Mouse (Mus musculus) left cerebral cortex, postnatal 14 days (tissue): ENCODE data around the gene Wipf2. TPM values are rescaled to one million over a fixed set of nuclear protein-coding genes. Genes with fewer than 3 reads are reported as not detected.
"Not testable (repeated sequence)": the region's sequence is repeated elsewhere in the genome, so short reads cannot be mapped to it uniquely, and the experiment has no call there.

Source experiments
- DNase-seq, 2 experiments: peaks; one replicate each; pipeline ENCODE4 v3.0.0; 2021 to 2022; ENCODE audit warnings: low spot score in 2 of 2, mixed read lengths in 1 of 2
- intact Hi-C: fragments of 180-260 bp; cut with DNase I; formaldehyde crosslinking; loops from one replicate; pipeline ENCODE4 v1.15.1; 2025
- long read RNA-seq, 2 experiments: library from polyadenylated mRNA; stranded (forward); transcript quantifications; one replicate each; pipeline ENCODE4 v2.0.0; 2021
- total RNA-seq, 2 experiments: library from RNA; stranded (reverse); gene quantifications; 2 replicates each; pipeline ENCODE4 v1.2.3; 2021

The Wipf2 gene
- total RNA-seq = 10 to 100 TPM; 45.5 to 45.9 TPM
- long read RNA-seq, experiment 1, partial matches to known transcripts = 12 of 13 reads
- long read RNA-seq, experiment 1, other reads (novel, unspliced or antisense) = 1 of 13 reads
- long read RNA-seq, experiment 2, partial matches to known transcripts = 5 of 14 reads
- long read RNA-seq, experiment 2, other reads (novel, unspliced or antisense) = 9 of 14 reads

DNA sequence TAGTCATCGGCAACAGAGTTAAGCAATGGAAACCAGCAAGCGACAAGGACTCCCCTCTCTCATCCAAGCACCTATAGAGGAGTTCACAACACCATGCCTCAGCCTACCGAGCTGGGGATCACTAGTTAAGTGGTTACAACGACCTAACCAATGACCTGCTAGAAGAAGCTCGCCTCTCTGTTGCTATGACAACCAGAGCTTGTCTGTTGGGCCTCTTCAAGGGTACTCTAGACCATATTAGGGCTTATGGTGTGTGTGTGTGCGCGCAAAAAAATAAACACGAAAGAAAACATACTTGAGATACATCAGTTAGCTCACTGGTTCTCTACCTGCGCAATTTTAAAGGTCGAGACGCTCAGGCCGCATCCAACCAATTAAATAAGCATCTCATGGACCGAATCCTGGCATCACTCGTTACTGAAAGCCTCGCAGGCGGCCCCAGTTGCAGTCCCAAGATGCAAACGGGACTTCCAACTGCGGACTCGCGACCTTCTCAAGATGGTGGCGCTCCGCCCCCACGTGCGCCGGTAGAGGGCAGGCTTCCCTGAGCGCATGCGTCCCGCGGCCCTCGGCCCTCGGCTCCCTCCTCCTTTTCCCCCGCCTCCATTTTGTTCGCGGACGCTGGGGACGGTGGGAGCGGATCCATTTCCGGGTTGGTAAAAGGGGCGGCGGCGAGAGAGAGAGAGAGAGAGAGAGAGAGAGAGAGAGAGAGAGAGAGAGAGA lies at the start of gene Wipf2:
Gene Wipf2 (plus strand): TSS at position 611 of the 723 bp plus-strand sequence.
- DNase-seq = peak; percentile 96 to 97
- intact Hi-C loops = no loop called here

- intact Hi-C loops = no loop called here
- DNase-seq = no peak
Observed at GRCm38 (mm10) chr11:98816706-98817239, 46.7 kb upstream of the Wipf2 start.

DNA sequence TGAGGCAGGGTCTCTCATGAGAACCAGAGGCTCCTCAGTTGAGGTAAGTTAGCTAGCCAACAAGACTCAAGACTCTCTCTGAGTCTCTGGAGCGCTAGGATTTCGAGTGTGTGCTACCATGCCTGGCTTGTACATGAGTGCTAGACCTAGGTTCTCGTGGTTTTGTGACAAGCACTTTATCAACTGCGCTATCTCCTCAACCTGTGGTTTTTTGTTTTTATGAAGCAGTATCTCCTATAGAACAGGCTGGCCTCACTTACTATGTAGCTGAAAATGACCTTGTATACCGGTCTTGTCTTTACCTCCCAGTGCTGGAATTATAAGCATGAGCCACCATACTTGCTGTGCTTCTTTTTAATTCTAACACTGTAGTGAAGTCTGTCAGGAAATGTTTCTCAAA lies 42.5 kb upstream of the Wipf2 start:
- intact Hi-C loops = no loop called here
- DNase-seq = no peak

DNA sequence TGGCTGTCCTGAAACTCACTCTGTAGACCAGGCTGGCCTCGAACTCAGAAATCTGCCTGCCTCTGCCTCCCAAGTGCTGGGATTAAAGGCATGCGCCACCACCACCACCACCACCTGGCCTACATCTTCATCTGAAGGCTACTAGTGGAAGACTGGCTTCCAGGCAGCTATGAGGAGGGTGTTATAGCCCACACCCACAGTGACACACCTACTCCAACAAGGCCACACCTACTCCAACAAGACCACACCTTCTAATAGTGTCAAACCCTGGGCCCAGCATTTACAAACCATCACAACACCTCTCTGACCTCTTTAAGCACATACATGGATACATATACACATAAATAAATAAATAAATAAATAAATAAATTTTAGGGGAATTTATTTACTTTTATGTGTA lies 37.4 kb upstream of the Wipf2 start:
- intact Hi-C loops, DNase-seq: not testable (repeated sequence)

DNA sequence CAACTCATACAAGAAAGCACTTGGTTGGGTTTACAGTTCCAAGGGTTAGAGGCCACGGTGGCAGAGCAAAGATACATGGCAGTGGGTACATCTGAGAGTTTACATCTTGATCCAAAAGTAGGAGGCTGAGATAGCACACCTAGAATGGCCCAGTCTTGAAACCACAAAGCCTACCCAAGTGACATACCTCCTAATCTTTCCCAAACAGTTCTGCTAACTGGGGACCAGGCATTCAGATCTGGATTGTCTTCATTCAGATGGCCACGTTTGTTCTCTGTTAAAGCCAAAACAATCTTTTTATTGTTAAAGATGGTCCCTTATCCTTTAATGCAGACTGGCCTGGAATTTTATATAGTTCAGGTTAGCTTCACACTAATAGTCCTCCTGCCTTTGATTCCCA lies 35.6 kb upstream of the Wipf2 start:
- DNase-seq = no peak
- intact Hi-C loops = no loop called here

DNA sequence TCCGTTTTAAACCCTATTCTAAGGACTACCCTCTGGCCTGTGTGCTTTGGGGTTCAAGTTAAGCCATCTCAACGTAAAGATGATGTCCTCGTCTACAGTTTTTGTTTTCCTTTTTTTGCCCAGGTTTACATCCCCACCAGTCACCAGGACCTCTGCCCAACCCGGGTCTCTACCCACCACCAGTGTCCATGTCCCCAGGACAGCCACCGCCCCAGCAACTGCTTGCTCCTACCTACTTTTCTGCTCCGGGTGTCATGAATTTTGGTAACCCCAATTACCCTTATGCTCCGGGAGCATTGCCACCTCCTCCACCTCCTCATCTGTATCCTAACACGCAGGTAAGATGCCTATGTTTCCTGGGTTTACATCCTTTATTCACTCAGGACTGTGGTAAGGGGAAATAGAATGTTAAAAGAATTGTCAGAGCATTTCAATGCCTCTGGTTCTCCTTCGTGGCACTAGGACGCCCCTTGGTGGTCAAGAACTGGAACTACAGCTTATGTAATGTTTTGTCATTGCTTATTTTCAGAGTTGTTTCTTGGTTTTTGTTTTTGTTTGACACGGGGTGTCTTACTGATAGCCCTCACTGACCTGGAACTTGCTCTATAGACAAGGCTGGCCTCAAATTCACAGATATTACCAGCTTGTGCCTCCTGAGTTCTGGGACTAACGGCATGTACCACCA lies 34.2 kb upstream of the Wipf2 start:
- DNase-seq = no peak
- intact Hi-C loops = no loop called here

DNA sequence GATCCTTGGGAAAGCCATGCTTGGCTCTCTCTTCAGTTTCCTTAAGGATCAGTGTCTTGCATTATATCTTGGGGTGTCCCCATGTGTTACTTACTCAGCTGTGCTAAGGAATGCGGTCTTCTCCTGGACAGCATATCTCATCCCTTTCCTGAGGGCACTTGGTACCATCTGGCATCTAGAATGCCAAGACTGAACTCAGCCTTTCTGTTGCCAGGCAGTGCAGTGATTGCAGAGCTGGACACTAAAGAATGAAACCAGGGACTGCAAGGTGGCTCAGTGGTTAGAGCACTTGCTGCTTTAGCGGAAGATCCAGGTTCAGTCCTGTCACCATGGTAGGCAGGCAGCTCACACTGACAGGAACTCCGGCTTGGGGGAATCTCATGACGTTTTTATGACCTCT lies 33.6 kb upstream of the Wipf2 start:
- intact Hi-C loops = no loop called here
- DNase-seq = no peak

GRCm38 (mm10) chr11:98835296-98835695 lies 28.1 kb upstream of the Wipf2 start:
- intact Hi-C loops = no loop called here
- DNase-seq = peak; percentile 51 to 63

GRCm38 (mm10) chr11:98835725-98836124 lies 27.7 kb upstream of the Wipf2 start:
- intact Hi-C loops = no loop called here

GRCm38 (mm10) chr11:98836128-98836527 lies 27.3 kb upstream of the Wipf2 start:
- intact Hi-C loops = no loop called here

More at GRCm38 (mm10) chr11:98835725-98836124, 27.7 kb upstream of the Wipf2 start:
- peak in 1 of 2 experiments; percentile 66 for DNase-seq

GRCm38 (mm10) chr11:98836651-98837141 lies 26.7 kb upstream of the Wipf2 start, which contains the start of gene Rapgefl1:
TSS of gene Rapgefl1 (plus strand) at chr11:98836785.
- DNase-seq = peak; percentile 71 to 82
- intact Hi-C loops = no loop called here

More at GRCm38 (mm10) chr11:98836128-98836527, 27.3 kb upstream of the Wipf2 start:
- no peak for DNase-seq

- DNase-seq = peak in 1 of 2 experiments; percentile 44
- intact Hi-C loops = no loop called here
Observed at GRCm38 (mm10) chr11:98837231-98837704, 26.2 kb upstream of the Wipf2 start.

DNA sequence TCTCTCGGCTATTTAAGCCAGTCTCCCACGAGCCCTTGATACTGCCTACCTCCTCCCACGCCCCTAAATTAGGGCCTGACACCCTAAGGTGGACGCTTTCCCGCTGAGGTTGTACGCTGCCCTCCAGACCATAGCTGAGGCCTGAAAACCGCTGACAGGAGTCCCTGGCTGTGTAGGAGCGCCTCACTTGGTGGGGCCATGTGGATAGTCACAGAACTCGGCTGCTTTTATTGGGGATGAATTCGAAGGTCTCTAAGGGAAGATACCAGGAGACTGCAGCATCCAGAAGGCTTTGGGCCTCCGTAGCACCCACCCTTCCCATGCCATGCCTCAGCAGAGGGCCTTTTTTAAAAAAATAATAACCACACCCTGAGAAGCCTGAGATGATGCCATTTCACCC lies 25.5 kb upstream of the Wipf2 start:
- intact Hi-C loops = no loop called here

GRCm38 (mm10) chr11:98838512-98838911 lies 24.9 kb upstream of the Wipf2 start:
- intact Hi-C loops = no loop called here

More for the DNA sequence above, 25.5 kb upstream of the Wipf2 start:
- DNase-seq = no peak

DNA sequence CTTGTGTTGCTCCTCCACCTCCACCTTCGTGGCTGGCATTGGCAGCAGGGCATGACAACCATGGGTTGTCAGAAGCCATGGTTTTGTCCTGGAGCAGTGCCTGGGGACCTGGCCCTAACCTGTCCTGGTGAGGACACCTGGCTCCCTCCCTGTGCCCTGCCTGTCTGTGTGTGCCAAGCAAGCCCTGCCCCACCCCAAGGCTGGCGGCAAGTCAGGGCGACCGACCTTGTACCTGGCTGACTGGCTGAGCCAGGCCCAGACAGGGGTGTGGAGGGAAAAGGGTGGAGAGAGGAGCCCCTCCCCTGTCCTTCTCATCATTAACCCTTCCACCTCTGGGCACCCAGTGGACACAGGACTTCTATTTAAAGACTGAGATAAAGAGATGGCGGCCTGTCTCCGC lies 24.0 kb upstream of the Wipf2 start:
- DNase-seq = no peak
- intact Hi-C loops = no loop called here

More at GRCm38 (mm10) chr11:98838512-98838911, 24.9 kb upstream of the Wipf2 start:
- peak; percentile 74 to 88 for DNase-seq

- DNase-seq = no peak
- intact Hi-C loops = no loop called here
Observed at GRCm38 (mm10) chr11:98839897-98840296, 23.5 kb upstream of the Wipf2 start.

DNA sequence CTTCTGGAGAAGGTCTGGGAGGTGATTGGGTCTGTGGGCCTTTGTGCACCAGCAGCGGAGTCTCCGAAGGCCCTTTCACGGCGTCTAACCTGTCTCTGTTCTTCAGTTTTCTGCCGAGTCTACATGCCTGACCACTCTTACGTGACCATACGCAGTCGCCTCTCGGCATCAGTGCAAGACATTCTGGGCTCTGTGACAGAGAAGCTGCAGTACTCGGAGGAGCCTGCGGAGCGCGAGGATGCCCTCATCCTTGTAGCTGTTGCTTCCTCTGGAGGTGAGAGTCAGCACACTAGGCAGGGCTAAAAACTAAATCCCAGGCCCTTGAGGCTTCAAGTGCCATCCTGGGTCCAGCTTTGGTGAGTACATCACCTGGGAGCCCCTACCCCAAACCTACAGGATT lies 17.4 kb upstream of the Wipf2 start:
- DNase-seq = no peak
- intact Hi-C loops = no loop called here

GRCm38 (mm10) chr11:98846865-98847604 lies 16.4 kb upstream of the Wipf2 start:
- intact Hi-C loops = no loop called here

More at GRCm38 (mm10) chr11:98846865-98847604, 16.4 kb upstream of the Wipf2 start:
- no peak for DNase-seq
